In the genomic region with DNA sequence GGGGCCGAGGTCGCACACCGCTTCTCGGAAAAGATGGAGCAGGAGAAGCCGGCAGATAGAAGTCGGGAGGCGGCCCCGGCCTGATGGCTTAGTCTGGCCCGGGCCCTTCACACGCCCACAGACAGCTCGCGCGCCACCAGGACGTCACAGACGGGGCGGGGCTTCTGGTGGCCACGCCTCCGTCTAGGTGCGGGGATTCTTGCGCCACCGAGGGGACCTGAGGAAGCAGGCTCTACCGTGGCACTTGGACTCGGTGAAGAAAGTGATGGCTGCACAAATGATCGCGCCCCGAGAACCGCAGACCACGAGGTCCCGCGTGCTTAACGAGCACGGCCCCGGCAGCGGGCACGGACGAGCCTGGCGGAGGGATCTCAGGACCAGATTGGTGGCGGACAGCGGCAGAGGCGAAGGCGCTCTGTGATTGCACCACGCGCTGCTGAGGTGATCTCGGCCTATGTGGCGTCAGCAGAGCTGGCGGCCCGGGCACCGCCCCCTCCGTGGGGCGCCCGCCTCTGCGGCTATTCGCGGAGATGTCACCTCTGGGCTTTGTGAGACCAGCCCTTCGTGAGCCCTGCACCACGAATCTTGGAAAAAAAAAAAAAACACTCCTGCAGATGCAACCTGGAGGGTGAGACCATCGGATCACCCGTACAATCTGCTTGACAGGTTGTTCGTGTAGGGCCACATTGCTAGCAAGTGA, we compare ENCODE assay signal across 8 mouse cellular contexts. TPM values are rescaled to one million over a fixed set of nuclear protein-coding genes. Genes with fewer than 3 reads are reported as not detected.
DNase-seq lines count a peak whose midpoint lies in the region; ATAC-seq and TF ChIP-seq lines count a peak whose summit lies in the region.

A gene (minus strand): TSS at position 406 of the 700 bp plus-strand sequence.

- H3K4me2 ChIP-seq in kidney, embryonic 15.5 days = peak within 1 kb of the TSS; percentile 80

- H3K9me3 ChIP-seq in heart, embryonic 10.5 days = no peaks in the 10 kb centered on the region
- no peaks in the 10 kb centered on the region for H3K9me3 ChIP-seq in kidney, embryonic 15.5 days (replicated peaks)

- peak; percentile 98 for ATAC-seq in kidney, embryonic 15.5 days (replicated peaks; ENCODE audit: low FRiP score)
- peak; percentile 90 for ATAC-seq in monocyte, adult 5-6 weeks (replicated peaks; ENCODE audit: insufficient number of reproducible peaks, low FRiP score, low TSS enrichment, poor library complexity, severe bottlenecking)

- TF ChIP-seq POLR2A in bone marrow macrophage, adult 2 months (IDR thresholded peaks at IDR 0.05; ENCODE audit: borderline replicate concordance, low read depth, low read length) = no peak; the same call in 1 of the 2 replicates
- peak; percentile 74 for TF ChIP-seq POLR2A in embryonic fibroblast, embryonic 13.5 days (IDR thresholded peaks at IDR 0.05; ENCODE audit: low read depth, low read length)

- peak within 1 kb of the TSS; percentile 98 for H3K4me3 ChIP-seq in bone marrow macrophage, adult 2 months (ENCODE audit: insufficient read depth, low read length)
- H3K4me3 ChIP-seq in embryonic fibroblast, embryonic 13.5 days (ENCODE audit: insufficient read depth, low read length) = peak within 1 kb of the TSS; percentile 92
- peak within 1 kb of the TSS; percentile 87 for H3K4me3 ChIP-seq in heart, embryonic 10.5 days
- H3K4me3 ChIP-seq in kidney, embryonic 15.5 days (replicated peaks) = peak within 1 kb of the TSS; percentile 94

- peak within 1 kb of the TSS; percentile 96 for H3K27ac ChIP-seq in bone marrow macrophage, adult 2 months (ENCODE audit: insufficient read depth, low read depth, low read length)
- H3K27ac ChIP-seq in embryonic fibroblast, embryonic 13.5 days (ENCODE audit: insufficient read depth, low read length) = peak within 1 kb of the TSS; percentile 89
- H3K27ac ChIP-seq in heart, embryonic 10.5 days = peak within 1 kb of the TSS; percentile 93
- peak within 1 kb of the TSS; percentile 95 for H3K27ac ChIP-seq in kidney, embryonic 15.5 days

- under 1% methylated on average over 59 of the region's 59 CpGs for WGBS in heart, embryonic 10.5 days
- under 1% methylated on average over 59 of the region's 59 CpGs for WGBS in kidney, embryonic 15.5 days

- H3K4me1 ChIP-seq in bone marrow macrophage, adult 2 months (ENCODE audit: control insufficient read depth, insufficient read depth, low read length) = peaks cover 8% of the 10 kb centered on the region
- H3K4me1 ChIP-seq in embryonic fibroblast, embryonic 13.5 days (ENCODE audit: control insufficient read depth, insufficient read depth, low read length) = no peaks in the 10 kb centered on the region; the same call in 1 of the 2 replicates
- peaks cover 10% of the 10 kb centered on the region for H3K4me1 ChIP-seq in heart, embryonic 10.5 days
- peaks cover 11% of the 10 kb centered on the region for H3K4me1 ChIP-seq in kidney, embryonic 15.5 days

- H3K27me3 ChIP-seq in heart, embryonic 10.5 days (ENCODE audit: insufficient read depth, poor library complexity, severe bottlenecking) = no peaks in the 10 kb centered on the region
- H3K27me3 ChIP-seq in kidney, embryonic 15.5 days = no peaks in the 10 kb centered on the region

- no peak for TF ChIP-seq CTCF in bone marrow macrophage, adult 2 months (IDR thresholded peaks at IDR 0.05; ENCODE audit: low read depth, low read length)
- no peak for TF ChIP-seq CTCF in embryonic fibroblast, embryonic 13.5 days (IDR thresholded peaks at IDR 0.05; ENCODE audit: borderline replicate concordance, insufficient read depth, low read length)

- peaks cover 32% of the 10 kb centered on the region for H3K36me3 ChIP-seq in heart, embryonic 10.5 days
- H3K36me3 ChIP-seq in kidney, embryonic 15.5 days = peaks cover 28% of the 10 kb centered on the region

- DNase-seq in A20 (ENCODE audit: low read depth, low spot score) = peak; percentile 98
- peak; percentile 96 for DNase-seq in heart, embryonic 10.5 days (ENCODE audit: low spot score)
- DNase-seq in liver = peak; percentile 93
- DNase-seq in spleen, postnatal 4 days (ENCODE audit: low spot score in 2 of 2) = peak; percentile 85 to 94

- peak within 1 kb of the TSS; percentile 89 for H3K9ac ChIP-seq in kidney, embryonic 15.5 days

RNA-seq across cellular contexts. Expression of the gene that starts here (rescaled TPM):
- polyA plus RNA-seq in bone marrow macrophage, adult 2 months (2012; ENCODE audit: insufficient read depth, insufficient read length, missing spikeins) = 22.9 and 23.2 TPM in 2 replicates
- 84.4 and 86.6 TPM in 2 replicates for polyA plus RNA-seq in embryonic fibroblast, embryonic 13.5 days (2011; ENCODE audit: insufficient read length, low read depth, missing spikeins)
- polyA plus RNA-seq in heart, embryonic 10.5 days (2016; fragmentation: Nextera tagmentation; extraction: Ambion mirVana) = 59.5 and 68.9 TPM in 2 replicates
- polyA plus RNA-seq in kidney, embryonic 15.5 days (2015; fragmentation: Nextera tagmentation; extraction: Ambion mirVana) = 64.4 and 65.8 TPM in 2 replicates
- total RNA-seq in monocyte, adult 5-6 weeks (2017) = 22.1 to 37.9 TPM (median 29.4 TPM) in 3 replicates

Comparison
In these comparisons a context has a peak if more than half of its experiments do, and no peak if none do; other contexts are left out.
1. Peak in every context shown above with its lines: DNase-seq, ATAC-seq, H3K4me3 ChIP-seq and H3K27ac ChIP-seq.